Mouse (Mus musculus): ENCODE measurements around the gene Depdc1b. TPM values are rescaled to one million over a fixed set of nuclear protein-coding genes. Genes with fewer than 3 reads are reported as not detected.
A peak's percentile ranks its signal among the peaks of the same experiment; 100 is the strongest.

Depdc1b gene
- polyA plus RNA-seq, 1 experiment, result 1.7 TPM

DNA sequence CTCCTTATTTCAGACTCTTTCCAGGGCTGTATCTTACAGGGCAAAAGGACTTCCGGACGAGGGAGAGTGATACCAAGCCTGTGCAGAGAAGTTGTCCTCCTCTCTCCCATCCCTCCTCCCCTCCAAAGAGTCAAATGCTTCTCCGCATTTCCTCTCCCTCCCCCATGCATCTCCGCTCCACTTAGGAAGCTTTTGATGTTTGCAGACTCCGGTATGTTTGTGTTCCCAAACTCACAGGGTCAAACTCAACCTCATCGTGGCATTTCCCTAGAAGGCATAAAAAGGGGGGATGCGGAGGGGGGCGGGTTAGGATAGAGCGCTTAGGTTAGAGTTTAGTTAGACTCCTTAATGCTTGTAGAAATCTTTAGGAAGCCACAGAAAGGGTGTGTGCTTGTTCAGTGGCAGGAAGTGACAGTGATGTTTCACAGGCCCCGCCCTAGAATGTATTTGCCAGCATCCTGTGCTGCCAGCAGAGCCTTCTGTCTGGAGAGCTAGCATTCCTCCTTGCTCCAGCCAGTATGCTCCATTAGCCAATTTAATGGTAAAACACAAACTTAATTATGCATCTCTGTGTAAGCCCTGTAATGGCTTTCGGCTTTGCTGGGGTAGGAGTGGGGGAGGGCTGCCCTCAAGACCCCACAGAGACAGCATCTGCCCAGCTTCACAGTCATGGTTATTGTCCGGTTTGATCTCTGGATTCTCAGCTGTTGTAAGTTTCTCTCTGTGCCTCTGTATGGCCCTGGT lies 18.6 kb upstream of the Depdc1b start:
- peak overlapping the region; percentile 60 for H3K4me3 ChIP-seq (ENCODE audit: extremely low read depth, insufficient read depth, insufficient read length)
- peak; percentile 34 to 45 for DNase-seq (ENCODE audit: low read depth in 1 of 2, low spot score in 2 of 2)
- peaks cover 3% of the 10 kb centered on the region for H3K4me1 ChIP-seq (ENCODE audit: control insufficient read depth, insufficient read depth, insufficient read length)

GRCm38 (mm10) chr13:108298241-108298640 lies 17.9 kb upstream of the Depdc1b start:
- no peak overlapping the region for H3K27ac ChIP-seq (ENCODE audit: insufficient read depth, low read length)
- no peak for DNase-seq (ENCODE audit: low read depth in 1 of 2, low spot score in 2 of 2)
- TF ChIP-seq POLR2A (IDR thresholded peaks at IDR 0.05; ENCODE audit: low read depth, low read length) (no peak), CTCF (IDR thresholded peaks at IDR 0.05; ENCODE audit: extremely low read depth, insufficient read depth, insufficient read length, insufficient replicate concordance) (no peak)
- 69% methylated on average over 5 of the region's 5 CpGs for WGBS
- H3K36me3 ChIP-seq (ENCODE audit: control insufficient read depth, insufficient read depth, low read length), result no peaks in the 10 kb centered on the region
- H3K4me1 ChIP-seq (ENCODE audit: control insufficient read depth, insufficient read depth, insufficient read length), result peaks cover 5% of the 10 kb centered on the region
- no peak overlapping the region for H3K4me3 ChIP-seq (ENCODE audit: extremely low read depth, insufficient read depth, insufficient read length)
- no peaks in the 10 kb centered on the region for H3K27me3 ChIP-seq (ENCODE audit: control insufficient read depth, insufficient read depth, low read length)

More for the DNA sequence above, 18.6 kb upstream of the Depdc1b start:
- H3K27me3 ChIP-seq (ENCODE audit: control insufficient read depth, insufficient read depth, low read length), result no peaks in the 10 kb centered on the region
- H3K36me3 ChIP-seq (ENCODE audit: control insufficient read depth, insufficient read depth, low read length), result no peaks in the 10 kb centered on the region
- TF ChIP-seq POLR2A (IDR thresholded peaks at IDR 0.05; ENCODE audit: low read depth, low read length), result peak; percentile 31; the same call in 1 of the 2 replicates
- TF ChIP-seq CTCF (IDR thresholded peaks at IDR 0.05; ENCODE audit: extremely low read depth, insufficient read depth, insufficient read length, insufficient replicate concordance), result no peak
- peak overlapping the region; percentile 94 for H3K27ac ChIP-seq (ENCODE audit: insufficient read depth, low read length)
- 12% methylated on average over 12 of the region's 12 CpGs for WGBS

DNA sequence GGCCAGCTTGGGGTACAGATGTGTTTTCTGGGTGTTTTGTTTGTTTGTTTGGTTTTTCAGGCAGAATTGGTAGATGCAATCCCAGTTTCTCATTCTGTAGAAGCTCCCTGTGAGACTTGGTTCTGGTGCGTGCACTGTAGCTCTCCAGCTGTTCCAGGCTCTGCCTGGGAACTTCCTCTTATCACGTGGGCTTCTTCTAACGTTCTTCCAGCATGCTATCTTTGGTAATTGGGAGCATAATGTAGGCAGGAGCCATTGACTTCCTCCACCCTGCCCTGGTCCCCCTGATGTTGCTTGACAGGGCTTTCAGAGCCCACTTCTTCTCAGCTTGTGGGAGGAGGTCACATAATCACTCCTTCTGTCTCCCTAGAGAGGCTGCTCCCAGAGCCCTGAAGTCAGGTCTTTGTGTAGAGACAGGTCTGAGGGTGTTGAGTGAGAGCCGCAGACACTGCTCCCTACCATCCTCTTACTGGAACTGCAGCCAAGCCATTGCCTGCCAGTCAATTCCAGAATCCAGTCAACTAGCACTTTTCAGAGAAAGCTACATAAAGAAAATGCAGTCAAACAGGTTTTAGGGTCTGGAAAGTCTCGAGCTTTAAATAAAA lies 15.7 kb upstream of the Depdc1b start:
- no peaks in the 10 kb centered on the region for H3K36me3 ChIP-seq (ENCODE audit: control insufficient read depth, insufficient read depth, low read length)
- no peak for DNase-seq (ENCODE audit: low read depth in 1 of 2, low spot score in 2 of 2)
- peaks cover 7% of the 10 kb centered on the region for H3K4me1 ChIP-seq (ENCODE audit: control insufficient read depth, insufficient read depth, insufficient read length)
- TF ChIP-seq POLR2A (IDR thresholded peaks at IDR 0.05; ENCODE audit: low read depth, low read length) (no peak), CTCF (IDR thresholded peaks at IDR 0.05; ENCODE audit: extremely low read depth, insufficient read depth, insufficient read length, insufficient replicate concordance) (no peak)
- H3K27me3 ChIP-seq (ENCODE audit: control insufficient read depth, insufficient read depth, low read length), result no peaks in the 10 kb centered on the region
- 30% methylated on average over 5 of the region's 5 CpGs for WGBS
- no peak overlapping the region for H3K4me3 ChIP-seq (ENCODE audit: extremely low read depth, insufficient read depth, insufficient read length)
- H3K27ac ChIP-seq (ENCODE audit: insufficient read depth, low read length), result no peak overlapping the region

DNA sequence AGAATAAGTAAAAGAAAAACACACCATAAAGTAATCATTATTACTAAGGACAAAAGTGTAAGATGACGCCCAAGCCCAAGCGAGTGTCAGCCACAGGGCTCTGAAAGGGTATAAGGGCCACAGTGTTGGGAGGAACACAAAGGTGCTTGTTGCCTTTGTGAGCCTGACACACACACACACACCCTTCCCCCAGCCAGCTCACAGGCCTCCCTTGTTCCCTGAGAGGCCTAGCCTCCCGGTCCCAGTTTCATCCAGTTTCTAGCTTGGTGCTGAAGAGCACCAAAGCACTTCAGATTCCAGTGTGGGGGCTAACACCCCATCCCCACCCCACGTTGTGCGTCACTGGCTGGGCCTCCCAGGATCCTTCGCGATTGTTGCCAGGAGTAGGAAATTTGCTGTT lies 14.7 kb upstream of the Depdc1b start:
- no peak for DNase-seq (ENCODE audit: low read depth in 1 of 2, low spot score in 2 of 2)
- WGBS, result 92% methylated on average over 7 of the region's 7 CpGs
- TF ChIP-seq CTCF (IDR thresholded peaks at IDR 0.05; ENCODE audit: extremely low read depth, insufficient read depth, insufficient read length, insufficient replicate concordance) (no peak), POLR2A (IDR thresholded peaks at IDR 0.05; ENCODE audit: low read depth, low read length) (no peak)
- peaks cover 7% of the 10 kb centered on the region for H3K4me1 ChIP-seq (ENCODE audit: control insufficient read depth, insufficient read depth, insufficient read length)
- no peaks in the 10 kb centered on the region for H3K36me3 ChIP-seq (ENCODE audit: control insufficient read depth, insufficient read depth, low read length)
- no peak overlapping the region for H3K4me3 ChIP-seq (ENCODE audit: extremely low read depth, insufficient read depth, insufficient read length)
- no peaks in the 10 kb centered on the region for H3K27me3 ChIP-seq (ENCODE audit: control insufficient read depth, insufficient read depth, low read length)
- H3K27ac ChIP-seq (ENCODE audit: insufficient read depth, low read length), result no peak overlapping the region

- Histone ChIP-seq H3K27me3 (ENCODE audit: control insufficient read depth, insufficient read depth, low read length) (no peaks in the 10 kb centered on the region), H3K36me3 (ENCODE audit: control insufficient read depth, insufficient read depth, low read length) (no peaks in the 10 kb centered on the region), H3K4me3 (ENCODE audit: extremely low read depth, insufficient read depth, insufficient read length) (no peak overlapping the region), H3K4me1 (ENCODE audit: control insufficient read depth, insufficient read depth, insufficient read length) (peaks cover 5% of the 10 kb centered on the region), H3K27ac (ENCODE audit: insufficient read depth, low read length) (peak overlapping the region; percentile 63)
- TF ChIP-seq CTCF (IDR thresholded peaks at IDR 0.05; ENCODE audit: extremely low read depth, insufficient read depth, insufficient read length, insufficient replicate concordance) (no peak), POLR2A (IDR thresholded peaks at IDR 0.05; ENCODE audit: low read depth, low read length) (no peak)
- 66% methylated on average over 7 of the region's 7 CpGs for WGBS
- DNase-seq (ENCODE audit: low read depth in 1 of 2, low spot score in 2 of 2), result no peak
Measured at GRCm38 (mm10) chr13:108302957-108303675, 13.0 kb upstream of the Depdc1b start.

- 51% methylated on average over 1 of the region's 1 CpGs for WGBS
- H3K36me3 ChIP-seq (ENCODE audit: control insufficient read depth, insufficient read depth, low read length), result no peaks in the 10 kb centered on the region
- no peak overlapping the region for H3K4me3 ChIP-seq (ENCODE audit: extremely low read depth, insufficient read depth, insufficient read length)
- peak overlapping the region; percentile 43; the same call in 1 of the 2 replicates for H3K27ac ChIP-seq (ENCODE audit: insufficient read depth, low read length)
- no peaks in the 10 kb centered on the region for H3K27me3 ChIP-seq (ENCODE audit: control insufficient read depth, insufficient read depth, low read length)
- H3K4me1 ChIP-seq (ENCODE audit: control insufficient read depth, insufficient read depth, insufficient read length), result peaks cover 5% of the 10 kb centered on the region
- TF ChIP-seq POLR2A (IDR thresholded peaks at IDR 0.05; ENCODE audit: low read depth, low read length) (no peak), CTCF (IDR thresholded peaks at IDR 0.05; ENCODE audit: extremely low read depth, insufficient read depth, insufficient read length, insufficient replicate concordance) (no peak)
- DNase-seq (ENCODE audit: low read depth in 1 of 2, low spot score in 2 of 2), result no peak
Measured at GRCm38 (mm10) chr13:108303841-108304240, 12.3 kb upstream of the Depdc1b start.

Measured in spleen, adult 2 months (tissue).